Comparison of ENCODE assay signal across 14 mouse cellular contexts in the genomic region with DNA sequence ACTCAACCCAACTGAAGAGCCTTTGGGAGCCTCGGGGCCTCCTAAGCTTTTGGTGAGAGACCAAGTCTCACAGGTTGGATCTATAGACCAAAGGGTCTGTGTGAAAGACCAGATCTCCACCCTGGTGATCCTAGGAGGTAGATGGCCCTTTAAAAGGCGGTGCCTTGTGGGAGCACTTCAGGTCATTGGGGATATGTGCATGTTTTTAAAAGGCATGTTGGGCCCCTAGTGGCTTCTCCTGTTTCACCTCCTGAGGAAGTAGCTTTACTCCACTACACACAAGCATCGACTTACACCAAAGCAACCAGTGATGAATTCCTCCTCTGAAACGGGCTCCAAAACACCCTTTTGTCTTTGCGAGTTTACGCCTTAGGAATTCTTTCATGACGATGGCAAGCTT.
DNase-seq lines count a peak whose midpoint lies in the region; ATAC-seq and TF ChIP-seq lines count a peak whose summit lies in the region.
"Had no signal": no experiment of that assay in that cellular context is flagged by ENCODE, and none has a peak within 500 bp of the region (broad histone marks: within the 10 kb centered on the region; RNA-seq: fewer than 3 reads in every experiment).

No protein-coding gene starts in this region.

- no peaks in the 10 kb centered on the region for H3K27me3 ChIP-seq in kidney, embryonic 15.5 days
- H3K27me3 ChIP-seq in CH12.LX (replicated peaks) = no peaks in the 10 kb centered on the region
- H3K27me3 ChIP-seq in limb, embryonic 11.5 days (ENCODE audit: control insufficient read depth, insufficient read depth, low read length) = no peaks in the 10 kb centered on the region
- H3K27me3 ChIP-seq: liver, embryonic 13.5 days; neural tube, embryonic 12.5 days had no signal

- TF ChIP-seq POLR2A in CH12.LX (IDR thresholded peaks at IDR 0.05; ENCODE audit: low read depth, low read length) = no peak

- 25% methylated on average over 7 of the region's 7 CpGs for WGBS in kidney, embryonic 15.5 days
- WGBS in limb, embryonic 11.5 days = 49% methylated on average over 7 of the region's 7 CpGs

- TF ChIP-seq EP300 in CH12.LX (IDR thresholded peaks at IDR 0.05; ENCODE audit: low read length) = no peak

- in situ Hi-C loops in CH12.LX (cut with MboI; ENCODE audit: low pct_ligation_motif_present, low pct_unique_long_range_greater_than_20kb, low sequenced_read_pairs) = no loop called here

- no peak overlapping the region for H3K4me3 ChIP-seq in kidney, embryonic 15.5 days (replicated peaks)
- no peak overlapping the region for H3K4me3 ChIP-seq in CH12.LX (replicated peaks in 1 of 3; ENCODE audit: low read depth in 2 of 3, low read length in 2 of 3, poor library complexity in 1 of 3)
- no peak overlapping the region for H3K4me3 ChIP-seq in limb, embryonic 11.5 days (ENCODE audit: low read depth, low read length)
- H3K4me3 ChIP-seq: liver, embryonic 13.5 days; midbrain, embryonic 10.5 days; neural tube, embryonic 12.5 days had no signal

- TF ChIP-seq CTCF in CH12.LX (conservative IDR thresholded peaks at IDR 0.05 in 1 of 2, IDR thresholded peaks at IDR 0.05 in 1 of 2; ENCODE audit: low read depth in 2 of 2, low read length in 2 of 2) = peak in 1 of 2 experiments; percentile 22; a peak in 2 of 4 replicates

- no peak for DNase-seq in kidney, adult 11 months
- DNase-seq in CH12.LX (ENCODE audit: extremely low read depth) = peak; percentile 60
- DNase-seq in embryo, embryonic 10.5 days (ENCODE audit: low spot score) = peak; percentile 75
- DNase-seq in limb, embryonic 11.5 days (ENCODE audit: low spot score) = peak; percentile 52
- no peak for DNase-seq in urinary bladder, postnatal 25 days (ENCODE audit: low spot score)
- no peak for DNase-seq in cerebellum, postnatal 36 days
- DNase-seq in layer of hippocampus, postnatal 36 days = no peak
- DNase-seq: adrenal gland, postnatal 25 days; gastrocnemius, postnatal 25 days; liver, embryonic 13.5 days had no signal

- H3K27ac ChIP-seq in kidney, embryonic 15.5 days = peak overlapping the region; percentile 89
- no peak overlapping the region for H3K27ac ChIP-seq in CH12.LX (ENCODE audit: insufficient read depth, low read depth)
- no peak overlapping the region for H3K27ac ChIP-seq in limb, embryonic 11.5 days (replicated peaks; ENCODE audit: low read depth, low read length)
- H3K27ac ChIP-seq: liver, embryonic 13.5 days; midbrain, embryonic 10.5 days; neural tube, embryonic 12.5 days had no signal

- peak; percentile 9 for TF ChIP-seq RAD21 in CH12.LX (IDR thresholded peaks at IDR 0.05; ENCODE audit: low read depth, low read length)

- no peaks in the 10 kb centered on the region for H3K36me3 ChIP-seq in kidney, embryonic 15.5 days
- no peaks in the 10 kb centered on the region for H3K36me3 ChIP-seq in CH12.LX (replicated peaks in 1 of 2; ENCODE audit: control insufficient read depth in 1 of 2, insufficient read depth in 1 of 2, low read length in 1 of 2)
- no peaks in the 10 kb centered on the region for H3K36me3 ChIP-seq in limb, embryonic 11.5 days (ENCODE audit: control insufficient read depth, insufficient read depth, low read length)
- H3K36me3 ChIP-seq: liver, embryonic 13.5 days; midbrain, embryonic 10.5 days; neural tube, embryonic 12.5 days had no signal

- H3K9ac ChIP-seq in kidney, embryonic 15.5 days = no peak overlapping the region
- no peak overlapping the region for H3K9ac ChIP-seq in CH12.LX (ENCODE audit: insufficient read depth, low read depth)
- H3K9ac ChIP-seq in limb, embryonic 11.5 days (ENCODE audit: low read length) = no peak overlapping the region
- H3K9ac ChIP-seq: liver, embryonic 13.5 days; neural tube, embryonic 12.5 days had no signal

- no peaks in the 10 kb centered on the region for H3K9me3 ChIP-seq in kidney, embryonic 15.5 days (replicated peaks)
- peaks cover 6% of the 10 kb centered on the region for H3K9me3 ChIP-seq in CH12.LX (replicated peaks; ENCODE audit: low read length)
- no peaks in the 10 kb centered on the region for H3K9me3 ChIP-seq in limb, embryonic 11.5 days (ENCODE audit: control insufficient read depth, low read length)
- H3K9me3 ChIP-seq: neural tube, embryonic 12.5 days had no signal

- dilution Hi-C loops in CH12.LX (cut with MboI; ENCODE audit: extremely low pct_ligation_motif_present, extremely low pct_unique_long_range_greater_than_20kb, low sequenced_read_pairs) = no loop called here

- ATAC-seq in kidney, embryonic 15.5 days (replicated peaks; ENCODE audit: low FRiP score) = peak; percentile 75
- ATAC-seq in limb, embryonic 11.5 days (ENCODE audit: insufficient number of reproducible peaks, low FRiP score, low TSS enrichment, low read depth) = no peak
- ATAC-seq: forebrain, embryonic 14.5 days had no signal

- H3K4me2 ChIP-seq in kidney, embryonic 15.5 days = 0 out of 2 replicates have a peak overlapping the region, but pooled peaks have one; percentile 9
- no peak overlapping the region for H3K4me2 ChIP-seq in CH12.LX (ENCODE audit: insufficient read depth, low read depth, poor library complexity, severe bottlenecking)
- H3K4me2 ChIP-seq in limb, embryonic 11.5 days (ENCODE audit: low read depth, severe bottlenecking) = no peak overlapping the region
- H3K4me2 ChIP-seq: liver, embryonic 13.5 days; neural tube, embryonic 12.5 days had no signal

- H3K4me1 ChIP-seq in kidney, embryonic 15.5 days = peaks cover 31% of the 10 kb centered on the region
- H3K4me1 ChIP-seq in CH12.LX (ENCODE audit: control insufficient read depth in 1 of 2, insufficient read depth in 2 of 2) = peaks cover 0 to 10% of the 10 kb centered on the region in 2 experiments; a peak in 1 of 4 replicates
- no peaks in the 10 kb centered on the region; the same call in 1 of the 2 replicates for H3K4me1 ChIP-seq in limb, embryonic 11.5 days (ENCODE audit: control insufficient read depth, insufficient read depth, low read length)
- H3K4me1 ChIP-seq: neural tube, embryonic 12.5 days had no signal

- H3K79me2 ChIP-seq in CH12.LX (replicated peaks; ENCODE audit: control insufficient read depth, extremely low read depth, insufficient read depth, poor library complexity, severe bottlenecking) = no peaks in the 10 kb centered on the region

TF ChIP-seq in CH12.LX, 34 proteins besides CTCF, POLR2A, EP300 and RAD21:
- TF ChIP-seq UBTF (IDR thresholded peaks at IDR 0.05; ENCODE audit: low read depth, low read length) = no peak
- 0 out of 2 replicates have a peak, but pooled peaks have one; percentile 6 for TF ChIP-seq BHLHE40 (IDR thresholded peaks at IDR 0.05; ENCODE audit: low read depth, low read length)

Comparison
In these comparisons a context has a peak if more than half of its experiments do, and no peak if none do; other contexts are left out.
1. DNase-seq: peak in CH12.LX (single experiment), embryo, embryonic 10.5 days (single experiment) and limb, embryonic 11.5 days (single experiment); none in kidney, adult 11 months (single experiment), urinary bladder, postnatal 25 days (single experiment), cerebellum, postnatal 36 days (0 of 2) and layer of hippocampus, postnatal 36 days (0 of 2).